Mouse (Mus musculus): ENCODE results near the gene Hist2h3c2. TPM values are rescaled to one million over a fixed set of nuclear protein-coding genes. Genes with fewer than 3 reads are reported as not detected.
"Not testable (repeated sequence)": the region's sequence is repeated elsewhere in the genome, so short reads cannot be mapped to it uniquely, and the experiment has no call there.

The Hist2h3c2 gene
- total and polyA plus RNA-seq, 3 experiments = 8.2 to 2,744 (median 1,897) TPM

- Histone ChIP-seq H3K4me1 (ENCODE audit: control insufficient read depth in 1 of 2, insufficient read depth in 2 of 2, low read length in 2 of 2) (peaks cover 13 to 41% of the 10 kb centered on the region in 2 experiments), H3K27ac (ENCODE audit: control insufficient read depth, low read depth, low read length) (peak overlapping the region; percentile 92), H3K27me3 (ENCODE audit: control insufficient read depth in 1 of 2, insufficient read depth in 2 of 2, low read length in 2 of 2) (no peaks in the 10 kb centered on the region), H3K9ac (ENCODE audit: control insufficient read depth, low read depth, low read length, poor library complexity, severe bottlenecking) (peak overlapping the region; percentile 90), H3K79me2 (ENCODE audit: control insufficient read depth, insufficient read depth, low read length, poor library complexity) (peaks cover 7% of the 10 kb centered on the region), H3K9me3 (replicated peaks; ENCODE audit: insufficient read depth, low read length) (no peaks in the 10 kb centered on the region), H3K36me3 (ENCODE audit: control insufficient read depth in 1 of 2, insufficient read depth in 2 of 2, low read length in 2 of 2) (peaks cover 0 to 49% of the 10 kb centered on the region in 2 experiments; a peak in 2 of 4 replicates), H3K4me3 (ENCODE audit: control insufficient read depth in 1 of 2, insufficient read depth in 1 of 2, low read depth in 2 of 2, low read length in 2 of 2) (peak overlapping the region; percentile 38 to 55)
- TF ChIP-seq MYB (IDR thresholded peaks at IDR 0.05; ENCODE audit: low read depth, low read length) (no peak), KAT2A (conservative IDR thresholded peaks at IDR 0.05; ENCODE audit: low read depth, low read length) (no peak), POLR2AphosphoS2 (IDR thresholded peaks at IDR 0.05; ENCODE audit: low read length) (no peak), RAD21 (IDR thresholded peaks at IDR 0.05; ENCODE audit: low read depth, low read length) (no peak), NELFE (IDR thresholded peaks at IDR 0.05; ENCODE audit: low read depth, low read length) (no peak), GABPA (IDR thresholded peaks at IDR 0.05; ENCODE audit: low read depth, low read length) (no peak), MAFK (IDR thresholded peaks at IDR 0.05; ENCODE audit: borderline replicate concordance, low read depth, low read length) (no peak), EP300 (IDR thresholded peaks at IDR 0.05; ENCODE audit: low read depth in 1 of 2, low read length in 2 of 2) (no peak), GATA1 (IDR thresholded peaks at IDR 0.05; ENCODE audit: low read depth, low read length) (no peak), MYC (IDR thresholded peaks at IDR 0.05; ENCODE audit: low read depth, low read length) (no peak), BHLHE40 (IDR thresholded peaks at IDR 0.05; ENCODE audit: borderline replicate concordance, low read depth, low read length) (no peak), CHD2 (IDR thresholded peaks at IDR 0.05; ENCODE audit: low read length) (no peak), HCFC1 (IDR thresholded peaks at IDR 0.05; ENCODE audit: low read depth, low read length) (no peak), NRF1 (IDR thresholded peaks at IDR 0.05; ENCODE audit: insufficient read depth, low read depth, low read length, poor library complexity, severe bottlenecking) (no peak), MAZ (IDR thresholded peaks at IDR 0.05; ENCODE audit: low read depth, low read length) (no peak), USF1 (IDR thresholded peaks at IDR 0.05; ENCODE audit: low read depth, low read length) (no peak), USF2 (IDR thresholded peaks at IDR 0.05; ENCODE audit: borderline replicate concordance in 1 of 2, insufficient read depth in 1 of 2, low read depth in 1 of 2, low read length in 2 of 2) (no peak)
- peak; percentile 73 for DNase-seq (ENCODE audit: low read depth, low spot score)
Measured at GRCm38 (mm10) chr3:96240799-96241197, 1.9 kb upstream of the Hist2h3c2 start.

- Histone ChIP-seq H3K36me3 (ENCODE audit: control insufficient read depth in 1 of 2, insufficient read depth in 2 of 2, low read length in 2 of 2) (peaks cover 0 to 49% of the 10 kb centered on the region in 2 experiments; a peak in 2 of 4 replicates), H3K4me3 (ENCODE audit: control insufficient read depth in 1 of 2, insufficient read depth in 1 of 2, low read depth in 2 of 2, low read length in 2 of 2) (peak within 1 kb of the TSS; percentile 38 to 55), H3K27ac (ENCODE audit: control insufficient read depth, low read depth, low read length) (peak within 1 kb of the TSS; percentile 92), H3K9ac (ENCODE audit: control insufficient read depth, low read depth, low read length, poor library complexity, severe bottlenecking) (peak within 1 kb of the TSS; percentile 90), H3K4me1 (ENCODE audit: control insufficient read depth in 1 of 2, insufficient read depth in 2 of 2, low read length in 2 of 2) (peaks cover 13 to 41% of the 10 kb centered on the region in 2 experiments)
- not testable (repeated sequence) for H3K27me3 ChIP-seq (ENCODE audit: control insufficient read depth in 1 of 2, insufficient read depth in 2 of 2, low read length in 2 of 2); H3K9me3 ChIP-seq (replicated peaks; ENCODE audit: insufficient read depth, low read length); H3K79me2 ChIP-seq (ENCODE audit: control insufficient read depth, insufficient read depth, low read length, poor library complexity)
- peak; percentile 94 for DNase-seq (ENCODE audit: low read depth, low spot score)
- TF ChIP-seq POLR2A (IDR thresholded peaks at IDR 0.05; ENCODE audit: control insufficient read depth in 1 of 2, insufficient read depth in 1 of 2, low read depth in 1 of 2, low read length in 2 of 2, poor library complexity in 1 of 2) (peak in 1 of 2 experiments; percentile 68; a peak in 2 of 4 replicates), POLR2AphosphoS5 (IDR thresholded peaks at IDR 0.05; ENCODE audit: borderline replicate concordance, low read depth, low read length) (0 out of 2 replicates have a peak, but pooled peaks have one; percentile 6)
Measured at GRCm38 (mm10) chr3:96239949-96240798, 1.2 kb upstream of the Hist2h3c2 start, which contains the start of gene Hist2h2aa2. Gene Hist2h2aa2 (minus strand): TSS chr3:96240276.

All from MEL (cell line).